14 mouse cellular contexts compared by ENCODE assay signal in genomic region chr9:42533041-42533440, GRCm38 (mm10). TPM values are rescaled to one million over a fixed set of nuclear protein-coding genes. Genes with fewer than 3 reads are reported as not detected.
A peak's percentile ranks its signal among the peaks of the same experiment; 100 is the strongest.
DNase-seq lines count a peak whose midpoint lies in the region; ATAC-seq lines count a peak whose summit lies in the region.
"Had no signal": no experiment of that assay in that cellular context is flagged by ENCODE, and none has a peak within 500 bp of the region (broad histone marks: within the 10 kb centered on the region; RNA-seq: fewer than 3 reads in every experiment).

No protein-coding gene starts in this region.

- H3K9ac ChIP-seq in midbrain, embryonic 12.5 days (replicated peaks): no peak overlapping the region
- no peak overlapping the region for H3K9ac ChIP-seq in midbrain, embryonic 16.5 days (ENCODE audit: low read depth, low read length)
- H3K9ac ChIP-seq in embryonic facial prominence, embryonic 14.5 days (ENCODE audit: low read depth, low read length): no peak overlapping the region
- H3K9ac ChIP-seq: limb, embryonic 15.5 days; liver, postnatal 0 days had no signal

- H3K27me3 ChIP-seq in heart, embryonic 10.5 days (ENCODE audit: insufficient read depth, poor library complexity, severe bottlenecking): peaks cover 12% of the 10 kb centered on the region; the same call in 1 of the 2 replicates
- H3K27me3 ChIP-seq in midbrain, embryonic 12.5 days: peaks cover 16% of the 10 kb centered on the region
- no peaks in the 10 kb centered on the region; the same call in 1 of the 2 replicates for H3K27me3 ChIP-seq in midbrain, embryonic 16.5 days (ENCODE audit: control insufficient read depth, insufficient read depth, low read depth, low read length)
- no peaks in the 10 kb centered on the region for H3K27me3 ChIP-seq in embryonic facial prominence, embryonic 14.5 days (replicated peaks; ENCODE audit: control insufficient read depth, insufficient read depth, low read length)
- H3K27me3 ChIP-seq in limb, embryonic 10.5 days (ENCODE audit: low read depth, poor library complexity, severe bottlenecking): no peaks in the 10 kb centered on the region
- H3K27me3 ChIP-seq: limb, embryonic 15.5 days had no signal

- no peaks in the 10 kb centered on the region for H3K36me3 ChIP-seq in heart, embryonic 10.5 days
- no peaks in the 10 kb centered on the region for H3K36me3 ChIP-seq in midbrain, embryonic 12.5 days
- no peaks in the 10 kb centered on the region for H3K36me3 ChIP-seq in midbrain, embryonic 16.5 days (ENCODE audit: control insufficient read depth, insufficient read depth, low read length)
- no peaks in the 10 kb centered on the region for H3K36me3 ChIP-seq in embryonic facial prominence, embryonic 14.5 days (ENCODE audit: control insufficient read depth, insufficient read depth, low read length)
- H3K36me3 ChIP-seq in limb, embryonic 10.5 days: no peaks in the 10 kb centered on the region
- H3K36me3 ChIP-seq: limb, embryonic 15.5 days had no signal

- intact Hi-C loops in heart, postnatal 36 days (cut with DNase I): no loop called here

- 0 out of 2 replicates have a peak overlapping the region, but pooled peaks have one; percentile 29 for H3K27ac ChIP-seq in heart, embryonic 10.5 days
- H3K27ac ChIP-seq in midbrain, embryonic 12.5 days (replicated peaks): no peak overlapping the region
- H3K27ac ChIP-seq in midbrain, embryonic 16.5 days (ENCODE audit: low read length): no peak overlapping the region
- H3K27ac ChIP-seq in embryonic facial prominence, embryonic 14.5 days (replicated peaks; ENCODE audit: low read depth, low read length): no peak overlapping the region
- H3K27ac ChIP-seq in limb, embryonic 10.5 days: peak overlapping the region; percentile 66
- H3K27ac ChIP-seq: layer of hippocampus, adult 2 months; left cerebral cortex, adult 2 months; limb, embryonic 15.5 days had no signal

- H3K4me1 ChIP-seq in heart, embryonic 10.5 days: peaks cover 35% of the 10 kb centered on the region
- peaks cover 25% of the 10 kb centered on the region for H3K4me1 ChIP-seq in midbrain, embryonic 12.5 days
- H3K4me1 ChIP-seq in midbrain, embryonic 16.5 days (ENCODE audit: control insufficient read depth, insufficient read depth, low read length): peaks cover 16% of the 10 kb centered on the region
- H3K4me1 ChIP-seq in embryonic facial prominence, embryonic 14.5 days (ENCODE audit: control insufficient read depth, insufficient read depth, low read length): 0 out of 2 replicates have a peak, but pooled peaks cover 3% of the 10 kb centered on the region
- H3K4me1 ChIP-seq in limb, embryonic 10.5 days: peaks cover 33% of the 10 kb centered on the region

- peak overlapping the region; percentile 19; the same call in 1 of the 2 replicates for H3K4me2 ChIP-seq in midbrain, embryonic 12.5 days (replicated peaks)
- no peak overlapping the region for H3K4me2 ChIP-seq in midbrain, embryonic 16.5 days (ENCODE audit: low read length)
- H3K4me2 ChIP-seq in embryonic facial prominence, embryonic 14.5 days (ENCODE audit: low read depth, low read length): no peak overlapping the region
- H3K4me2 ChIP-seq: limb, embryonic 15.5 days had no signal

- 14% methylated on average over 6 of the region's 6 CpGs for WGBS in heart, embryonic 10.5 days
- 5% methylated on average over 6 of the region's 6 CpGs for WGBS in midbrain, embryonic 12.5 days
- 4% methylated on average over 6 of the region's 6 CpGs for WGBS in midbrain, embryonic 16.5 days
- WGBS in embryonic facial prominence, embryonic 14.5 days: 24% methylated on average over 6 of the region's 6 CpGs
- WGBS in limb, embryonic 10.5 days: 25% methylated on average over 6 of the region's 6 CpGs

- ATAC-seq in midbrain, embryonic 12.5 days (ENCODE audit: low FRiP score, low read depth): no peak
- no peak for ATAC-seq in midbrain, embryonic 16.5 days
- ATAC-seq in embryonic facial prominence, embryonic 14.5 days (ENCODE audit: low read depth): no peak
- ATAC-seq in CD4-positive, CD25-positive, alpha-beta regulatory T cell, adult 4 months: no peak
- ATAC-seq: inflammation-experienced regulatory T-cells, adult 6 months; liver, postnatal 0 days had no signal

- DNase-seq in heart, embryonic 10.5 days (ENCODE audit: low spot score): no peak
- no peak for DNase-seq in heart, postnatal 36 days
- peak; percentile 14 for DNase-seq in embryonic facial prominence, embryonic 14.5 days (ENCODE audit: low spot score)
- DNase-seq in limb, embryonic 10.5 days (ENCODE audit: low spot score): no peak
- DNase-seq: B cell, adult 2 months; cerebellum, adult 11-12 months; liver, postnatal 0 days had no signal

- no peak overlapping the region for H3K4me3 ChIP-seq in heart, embryonic 10.5 days
- no peak overlapping the region for H3K4me3 ChIP-seq in midbrain, embryonic 12.5 days
- H3K4me3 ChIP-seq in midbrain, embryonic 16.5 days (ENCODE audit: low read depth, low read length): no peak overlapping the region
- H3K4me3 ChIP-seq in embryonic facial prominence, embryonic 14.5 days (ENCODE audit: low read depth, low read length): no peak overlapping the region
- H3K4me3 ChIP-seq in limb, embryonic 10.5 days: no peak overlapping the region
- H3K4me3 ChIP-seq: layer of hippocampus, adult 2 months; left cerebral cortex, adult 2 months; limb, embryonic 15.5 days had no signal

- H3K9me3 ChIP-seq in heart, embryonic 10.5 days: no peaks in the 10 kb centered on the region
- H3K9me3 ChIP-seq in midbrain, embryonic 12.5 days: no peaks in the 10 kb centered on the region
- H3K9me3 ChIP-seq in midbrain, embryonic 16.5 days (replicated peaks; ENCODE audit: control insufficient read depth, low read length, poor library complexity, severe bottlenecking): no peaks in the 10 kb centered on the region
- no peaks in the 10 kb centered on the region for H3K9me3 ChIP-seq in embryonic facial prominence, embryonic 14.5 days (ENCODE audit: control insufficient read depth, low read length)
- no peaks in the 10 kb centered on the region for H3K9me3 ChIP-seq in limb, embryonic 10.5 days (replicated peaks)
- H3K9me3 ChIP-seq: limb, embryonic 15.5 days had no signal

RNA-seq across cellular contexts. Expression of gene Tbcel, which starts 25.4 kb away (rescaled TPM):
- 2.7 and 4.9 TPM in 2 replicates for polyA plus RNA-seq in heart, embryonic 10.5 days (2016; fragmentation: Nextera tagmentation; extraction: Ambion mirVana)
- 10 to 100 TPM; 20.4 to 20.6 TPM for total RNA-seq in heart, postnatal 36 days (2021)
- polyA plus RNA-seq in midbrain, embryonic 12.5 days (2016; fragmentation: Nextera tagmentation; extraction: Ambion mirVana): 5.8 TPM in 2 replicates
- polyA plus RNA-seq in midbrain, embryonic 16.5 days (2015; fragmentation: Nextera tagmentation; extraction: Ambion mirVana): 3.9 and 4.4 TPM in 2 replicates
- polyA plus RNA-seq in embryonic facial prominence, embryonic 14.5 days (2014; fragmentation: Nextera tagmentation; extraction: Ambion mirVana): 5.3 and 6.7 TPM in 2 replicates
- polyA plus RNA-seq in limb, embryonic 10.5 days (2016; fragmentation: Nextera tagmentation; extraction: Ambion mirVana): 3.1 and 4.0 TPM in 2 replicates
- polyA plus RNA-seq in CD4-positive, CD25-positive, alpha-beta regulatory T cell, adult 4 months (2017; shearing (Covaris generic)): 1 to 10 TPM; 6.6 to 7.5 TPM

Comparison
In these comparisons a context has a peak if more than half of its experiments do, and no peak if none do; other contexts are left out.
1. H3K27ac ChIP-seq: peak in heart, embryonic 10.5 days (single experiment) and limb, embryonic 10.5 days (single experiment); none in midbrain, embryonic 12.5 days (single experiment), midbrain, embryonic 16.5 days (single experiment) and embryonic facial prominence, embryonic 14.5 days (single experiment).